Mouse (Mus musculus) lung, adult 2 months (tissue): ENCODE measurements around the gene Zfp426. TPM values are rescaled to one million over a fixed set of nuclear protein-coding genes. Genes with fewer than 3 reads are reported as not detected.

Source experiments
- DNase-seq: peaks from one replicate; pipeline ENCODE4 v3.0.0; 2022
- H3K4me1 ChIP-seq: fragments of 200-500 bp; 2 replicates; pipeline ENCODE4 v1.6.1; 2011; ENCODE audit warnings: low read length; ENCODE audit not compliant: control insufficient read depth, insufficient read depth
- H3K4me3 ChIP-seq: fragments of 200-500 bp; replicated peaks from 2 replicates; pipeline ENCODE3; 2011; ENCODE audit warnings: low read depth, mild to moderate bottlenecking, control low read depth, low read length; ENCODE audit errors: extremely low read depth
- CTCF ChIP-seq: fragments of 200-500 bp; IDR thresholded peaks from 2 replicates; pipeline ENCODE4 v1.5.1; 2011; ENCODE audit warnings: mild to moderate bottlenecking, low read length, control low read depth; ENCODE audit not compliant: insufficient read depth
- POLR2A ChIP-seq: fragments of 200-500 bp; IDR thresholded peaks from 2 replicates; pipeline ENCODE4 v1.6.1; 2011; ENCODE audit warnings: low read depth, mild to moderate bottlenecking, control low read depth, low read length, borderline replicate concordance; ENCODE audit errors: extremely low read depth
- WGBS: fragments of 180-500 bp; shearing (Covaris S2); methylation state at CpG from one replicate; pipeline ENCODE4 v1.1.7; 2018; 5-methylcytosine and 5-hydroxymethylcytosine counted together
- polyA plus RNA-seq: library from polyadenylated mRNA; depleted of rRNA; stranded (reverse); fragments of >200 nt; gene quantifications from 2 replicates; pipeline ENCODE4 v1.2.3, GENCODE M21; 2012; rRNA removed

The Zfp426 gene
- 4.6 and 5.0 TPM in 2 replicates for polyA plus RNA-seq

DNA sequence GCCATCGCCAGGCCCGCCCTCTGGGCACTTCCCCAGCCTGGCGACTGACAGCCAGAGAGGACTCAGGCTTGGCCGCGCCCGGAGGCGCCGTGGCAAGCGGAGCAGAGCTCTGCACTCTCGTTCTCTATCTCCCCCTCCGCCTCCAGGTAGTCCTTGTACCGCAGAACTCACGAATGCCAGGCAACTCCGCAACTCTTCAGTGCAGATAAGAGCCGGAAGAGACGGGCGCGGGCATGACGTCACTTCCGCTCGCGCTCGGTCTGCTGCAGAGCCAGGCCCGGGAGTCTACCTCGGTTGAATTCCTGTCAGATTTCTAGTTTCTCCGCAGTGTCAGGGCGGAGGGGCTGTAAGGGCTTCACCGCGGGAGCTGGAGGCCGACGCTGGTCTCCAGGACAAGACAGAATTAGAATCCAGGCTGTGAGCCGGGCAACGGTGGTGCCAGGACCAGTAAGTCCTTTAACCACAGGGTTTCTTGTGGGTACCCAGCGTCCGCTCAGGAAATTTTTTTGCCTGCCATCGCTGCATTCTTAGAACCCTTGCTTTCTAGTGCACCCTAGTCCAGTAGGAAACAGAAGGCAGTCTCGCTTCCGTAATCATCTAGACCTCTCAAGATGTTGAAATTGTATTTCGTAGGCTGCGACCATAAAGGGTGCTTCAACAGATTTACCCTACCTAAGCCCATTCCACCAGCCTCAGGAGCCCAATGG, at the start of gene Zfp426:
Gene Zfp426, minus strand, starts transcription at position 220 of the 707 bp plus-strand sequence.
- peaks cover 13% of the 10 kb centered on the region for H3K4me1 ChIP-seq
- peak; percentile 90 for DNase-seq
- WGBS, result under 1% methylated on average over 40 of the region's 40 CpGs
- TF ChIP-seq CTCF (no peak), POLR2A (peak; percentile 81; the same call in 1 of the 2 replicates)
- peak within 1 kb of the TSS; percentile 73 for H3K4me3 ChIP-seq

GRCm38 (mm10) chr9:20536598-20536997, 44.1 kb upstream of the Zfp426 start:
- 84% methylated on average over 2 of the region's 2 CpGs for WGBS
- no peak for DNase-seq
- Histone ChIP-seq H3K4me1 (no peaks in the 10 kb centered on the region), H3K4me3 (no peak overlapping the region)
- TF ChIP-seq POLR2A, result no peak
- no peak for TF ChIP-seq CTCF

DNA sequence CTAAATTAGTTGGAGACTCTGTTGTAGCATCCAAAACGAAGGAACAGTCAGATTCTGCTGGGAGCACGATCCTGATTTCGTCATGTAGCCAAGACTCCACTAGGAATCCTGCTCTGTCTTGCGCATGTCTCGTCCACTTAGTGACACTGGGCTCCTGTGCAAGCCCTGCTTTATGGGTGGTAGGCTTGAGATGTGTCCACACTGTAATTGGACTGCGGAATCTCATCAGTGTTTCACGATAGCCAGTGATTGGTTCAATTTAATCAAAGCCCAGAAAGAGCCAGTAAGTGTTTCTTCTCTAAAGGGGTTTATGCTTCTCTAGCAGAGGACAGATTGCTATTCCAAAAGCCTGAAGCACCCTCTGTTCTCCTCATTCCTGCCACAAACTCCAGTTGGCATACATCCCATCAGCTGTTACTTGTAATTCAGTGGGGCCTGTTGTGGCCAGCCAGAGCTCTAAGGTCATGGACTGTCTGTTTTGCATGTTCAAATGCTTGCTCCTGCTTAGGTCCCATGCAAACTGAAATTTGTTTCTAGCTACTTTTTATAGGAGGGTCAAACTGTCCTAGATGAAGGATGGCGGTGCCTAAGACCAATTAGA, 41.9 kb upstream of the Zfp426 start:
- Histone ChIP-seq H3K4me3 (no peak overlapping the region), H3K4me1 (no peaks in the 10 kb centered on the region)
- no peak for TF ChIP-seq POLR2A
- no peak for TF ChIP-seq CTCF
- WGBS, result 71% methylated on average over 8 of the region's 8 CpGs
- DNase-seq, result no peak

GRCm38 (mm10) chr9:20521306-20521957, 28.9 kb upstream of the Zfp426 start, which contains the start of gene Zfp266:
Gene Zfp266, minus strand, starts transcription at chr9:20521417.
- under 1% methylated on average over 46 of the region's 46 CpGs for WGBS
- peak; percentile 55; the same call in 1 of the 2 replicates for TF ChIP-seq POLR2A
- TF ChIP-seq CTCF, result no peak
- peak; percentile 94 for DNase-seq
- H3K4me1 ChIP-seq, result peaks cover 7% of the 10 kb centered on the region
- peak within 1 kb of the TSS; percentile 85 for H3K4me3 ChIP-seq

DNA sequence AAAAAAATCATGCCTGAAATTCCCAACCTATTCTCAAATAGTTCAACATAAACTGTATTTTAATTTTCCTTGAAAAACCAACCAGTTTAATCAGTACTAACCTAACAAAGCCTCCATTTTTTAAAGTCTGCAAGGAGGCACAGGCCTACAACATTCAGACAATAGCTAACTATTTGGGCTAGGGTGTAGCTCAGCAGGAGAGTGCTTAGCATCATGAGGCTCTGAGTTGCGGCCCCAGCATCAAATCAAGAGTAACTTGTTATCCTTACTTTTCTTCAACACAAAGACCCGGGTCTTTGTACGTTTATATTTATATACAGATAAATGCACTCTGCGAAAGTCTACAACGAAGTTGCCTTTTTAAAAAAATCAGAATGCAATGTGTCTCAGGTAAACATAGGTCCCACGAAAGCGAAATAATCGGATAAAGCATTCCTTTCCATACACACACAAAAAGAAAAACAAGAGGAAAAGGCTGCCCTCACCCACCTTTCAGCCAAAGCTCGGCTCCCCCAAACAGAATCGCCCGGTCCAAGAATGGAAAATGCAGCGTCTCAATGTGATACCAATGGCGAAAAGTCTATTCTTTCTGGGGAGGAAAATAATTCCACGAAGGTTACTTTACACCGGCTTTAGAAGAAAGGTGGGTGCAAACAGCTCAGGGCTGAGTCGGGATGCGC, 28.1 kb upstream of the Zfp426 start:
- no peak for DNase-seq
- WGBS, result under 1% methylated on average over 17 of the region's 17 CpGs
- peak overlapping the region; percentile 85 for H3K4me3 ChIP-seq
- H3K4me1 ChIP-seq, result peaks cover 7% of the 10 kb centered on the region
- TF ChIP-seq POLR2A (no peak), CTCF (no peak)

GRCm38 (mm10) chr9:20519949-20520348, 27.4 kb upstream of the Zfp426 start:
- 36% methylated on average over 4 of the region's 4 CpGs for WGBS
- Histone ChIP-seq H3K4me1 (peaks cover 7% of the 10 kb centered on the region), H3K4me3 (peak overlapping the region; percentile 58)
- DNase-seq, result no peak
- TF ChIP-seq POLR2A, result no peak
- TF ChIP-seq CTCF, result no peak

GRCm38 (mm10) chr9:20518708-20519107, 26.2 kb upstream of the Zfp426 start:
- DNase-seq, result no peak
- Histone ChIP-seq H3K4me1 (peaks cover 8% of the 10 kb centered on the region), H3K4me3 (no peak overlapping the region)
- TF ChIP-seq POLR2A, result no peak
- no peak for TF ChIP-seq CTCF
- WGBS, result 67% methylated on average over 4 of the region's 4 CpGs

DNA sequence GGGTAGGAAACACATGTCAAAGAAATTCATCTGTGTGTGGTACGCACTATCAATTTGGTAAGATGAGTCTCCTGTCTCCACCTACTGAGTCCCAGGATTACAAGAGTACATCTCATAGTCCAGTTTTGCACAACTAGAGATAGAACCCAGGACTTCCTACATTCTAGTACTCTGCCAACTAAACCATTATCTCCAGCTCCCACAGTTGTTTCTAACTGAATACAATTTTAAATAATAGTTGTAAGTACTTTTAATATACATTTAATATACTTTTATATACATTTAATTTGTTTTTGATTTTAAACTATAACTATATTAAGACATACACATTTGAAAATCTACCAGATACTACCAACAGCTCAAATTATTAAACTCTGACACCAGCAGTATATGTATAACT, 25.2 kb upstream of the Zfp426 start:
- Histone ChIP-seq H3K4me1 (peaks cover 12% of the 10 kb centered on the region), H3K4me3 (no peak overlapping the region)
- 94% methylated on average over 1 of the region's 1 CpGs for WGBS
- no peak for TF ChIP-seq CTCF
- TF ChIP-seq POLR2A, result no peak
- no peak for DNase-seq

- 64% methylated on average over 3 of the region's 3 CpGs for WGBS
- TF ChIP-seq CTCF (no peak), POLR2A (no peak)
- Histone ChIP-seq H3K4me3 (no peak overlapping the region), H3K4me1 (peaks cover 13% of the 10 kb centered on the region)
- DNase-seq, result peak; percentile 37
Observed at GRCm38 (mm10) chr9:20514016-20514415, 21.5 kb upstream of the Zfp426 start.
